Mouse (Mus musculus): ENCODE results near the gene Melk.

Gene Melk

DNA sequence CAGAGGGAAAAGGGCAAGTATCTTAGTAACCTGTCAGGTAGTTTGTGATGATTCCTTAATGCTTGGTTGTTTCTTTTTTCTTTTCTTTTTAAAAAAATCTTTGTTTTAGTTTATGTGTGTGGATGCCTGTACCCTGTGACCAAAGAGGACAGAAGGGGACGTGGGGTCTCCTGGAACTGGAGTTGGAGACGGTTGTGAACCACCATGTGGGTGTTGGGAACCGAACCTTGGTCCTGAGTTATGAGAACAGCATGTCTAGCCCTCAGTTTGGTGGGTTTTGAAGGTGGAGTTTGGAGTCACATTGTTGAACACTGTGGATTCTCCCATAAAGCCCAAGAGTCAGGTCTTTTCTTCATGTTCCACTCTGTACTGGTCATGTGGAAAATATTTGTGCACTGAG, 26.0 kb downstream of the Melk start:
- DNase-seq (ENCODE audit: low spot score in 2 of 2) = no peak

DNA sequence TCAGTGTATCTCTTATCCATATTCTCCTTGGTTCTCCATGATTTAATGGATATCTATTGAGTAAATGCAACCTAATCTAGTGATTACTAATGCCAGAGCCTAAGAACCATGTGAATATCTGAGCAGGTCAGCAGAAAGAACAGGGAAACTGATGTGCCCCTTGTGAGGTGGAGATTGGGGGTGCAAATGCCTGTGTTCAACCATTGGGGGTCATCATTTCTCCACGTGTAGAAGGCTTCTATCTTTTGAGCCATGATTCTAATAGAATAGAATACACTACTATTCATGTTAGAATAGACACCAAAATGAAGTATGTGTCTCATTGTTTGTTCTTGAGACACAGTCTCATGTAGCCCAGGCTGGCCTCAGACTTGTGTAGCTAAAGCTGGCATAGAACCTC, 27.3 kb downstream of the Melk start:
- no peak for DNase-seq (ENCODE audit: low spot score in 2 of 2)

DNA sequence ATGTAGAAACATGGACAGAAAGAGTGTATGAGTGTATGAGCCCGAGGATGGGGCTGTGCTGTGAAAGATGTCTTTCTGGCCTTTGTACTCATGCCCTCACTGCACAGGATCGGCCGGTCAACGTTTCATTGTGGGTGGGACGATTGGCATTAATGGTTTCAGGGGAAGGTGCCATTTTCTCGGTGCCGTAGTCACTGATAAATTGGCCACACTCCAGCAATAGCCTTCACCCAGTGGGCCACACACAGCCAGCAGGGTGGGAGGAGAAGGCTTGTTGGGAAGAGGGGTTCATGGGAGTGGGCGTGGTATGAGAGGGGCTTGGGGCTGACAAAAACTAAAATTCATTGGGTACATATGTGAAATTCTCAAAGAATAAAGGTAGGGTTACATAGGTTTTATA, 34.3 kb downstream of the Melk start:
- no peak for DNase-seq (ENCODE audit: low spot score in 2 of 2)

DNA sequence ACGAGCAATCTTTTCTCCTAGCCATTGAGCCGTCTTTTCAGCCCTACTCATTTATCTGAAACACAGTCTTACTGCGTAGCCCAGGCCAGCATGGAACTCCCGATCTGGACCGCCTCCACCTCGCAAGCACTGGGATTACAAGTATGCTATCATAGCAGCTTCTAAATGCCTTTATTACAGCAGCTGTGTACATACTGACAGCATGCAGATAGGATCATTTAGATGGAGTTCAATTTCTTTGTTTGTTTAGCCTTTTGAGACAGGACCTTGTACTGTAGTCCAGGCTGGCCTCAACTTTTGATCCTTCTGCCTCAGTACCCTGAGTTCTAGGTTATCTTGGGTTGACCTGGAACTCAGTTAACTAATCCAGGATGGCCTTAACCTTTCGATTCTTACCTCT, 61.0 kb downstream of the Melk start:
- DNase-seq (ENCODE audit: low spot score in 2 of 2) = no peak

DNA sequence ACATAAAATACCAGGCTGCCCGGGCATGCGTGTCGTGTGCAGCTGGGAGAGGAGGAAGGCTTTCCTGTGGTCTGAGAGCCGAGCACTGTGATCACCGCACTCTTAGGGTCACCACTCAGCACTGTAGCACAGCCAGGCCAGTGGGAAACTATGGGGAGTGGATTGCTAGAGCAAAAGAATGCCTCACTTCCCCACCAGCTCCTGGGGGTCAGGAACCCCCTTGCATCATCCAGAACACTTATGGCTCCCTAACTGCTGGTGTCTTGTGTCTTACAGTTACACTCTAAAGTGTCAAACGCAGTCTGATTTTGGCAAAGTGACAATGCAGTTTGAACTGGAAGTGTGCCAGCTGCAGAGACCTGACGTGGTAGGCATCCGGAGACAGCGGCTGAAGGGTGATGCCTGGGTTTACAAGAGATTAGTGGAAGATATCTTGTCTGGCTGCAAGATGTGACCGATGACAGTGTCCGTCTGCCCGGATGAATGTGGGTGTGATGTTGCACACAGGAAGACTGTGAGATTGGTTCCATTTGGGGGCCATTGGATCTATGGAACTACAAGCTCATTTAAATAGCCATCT, 62.8 kb downstream of the Melk start:
- no peak for DNase-seq (ENCODE audit: low spot score in 2 of 2)

DNA sequence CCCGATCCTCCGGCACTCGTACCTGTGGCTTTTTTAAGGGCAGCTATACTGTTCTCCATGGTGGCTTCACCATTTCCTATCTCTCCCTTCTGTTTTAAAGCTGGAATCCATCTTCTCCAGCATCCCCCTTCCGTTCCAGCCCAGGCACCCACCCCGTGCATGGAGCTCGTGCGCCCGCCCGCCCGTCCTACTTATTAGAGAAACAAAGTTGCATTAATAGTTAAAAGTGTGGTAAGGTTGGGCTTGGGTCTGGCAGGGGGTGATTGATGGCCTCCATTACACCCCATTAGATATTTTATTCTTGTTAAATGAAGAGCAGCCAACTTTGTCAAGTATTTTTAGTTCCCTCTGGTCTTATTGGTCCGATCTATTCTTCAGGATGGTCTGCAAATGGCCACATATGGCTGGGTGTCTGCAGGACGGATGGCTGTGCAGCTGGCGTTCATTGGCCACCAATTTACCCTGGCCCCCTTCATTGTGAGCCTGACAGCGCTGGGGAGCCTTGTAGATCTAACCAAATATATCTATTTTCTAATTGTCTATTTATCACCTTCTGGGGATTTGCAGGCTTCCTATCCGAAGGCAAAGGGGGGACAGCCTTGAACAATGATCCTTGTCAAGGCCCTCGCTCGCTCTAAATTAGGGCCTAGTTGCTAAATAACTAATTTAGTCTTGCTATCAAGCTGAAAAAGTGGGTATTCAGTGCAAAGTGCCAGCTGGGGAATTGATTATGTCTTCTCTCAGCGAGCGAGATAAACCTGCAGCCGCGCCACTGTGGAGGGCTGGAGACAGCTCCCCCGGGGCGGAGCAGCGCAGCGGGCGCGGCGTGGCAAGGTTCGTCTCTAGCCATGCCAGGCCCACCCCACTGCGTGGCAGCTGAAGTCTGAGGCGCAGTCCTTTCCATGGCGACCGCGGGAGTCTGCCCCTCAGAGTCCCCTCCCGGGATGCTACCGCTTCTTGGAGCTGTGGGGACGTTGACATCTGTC, 91.8 kb downstream of the Melk start:
- no peak for DNase-seq (ENCODE audit: low spot score in 2 of 2)

DNA sequence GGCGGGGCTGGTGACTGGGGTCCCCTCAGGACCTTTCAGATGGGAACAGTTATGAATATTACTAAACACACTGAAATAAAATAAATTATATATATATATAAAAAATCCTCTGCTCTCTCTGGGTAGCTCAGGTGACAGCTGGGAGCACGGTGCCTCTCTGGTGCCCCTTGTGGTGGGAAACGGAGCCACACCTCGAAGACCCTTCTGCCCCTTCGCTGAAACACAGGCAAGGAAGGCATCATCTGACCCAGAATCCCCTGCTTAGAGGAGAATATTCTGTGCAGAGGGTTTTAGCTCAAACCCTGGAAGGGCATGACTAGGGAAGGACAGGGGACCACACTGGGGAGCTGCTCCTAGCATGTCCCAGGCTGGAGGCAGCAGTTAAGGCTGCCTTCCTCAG, 101.9 kb downstream of the Melk start:
- no peak for DNase-seq (ENCODE audit: low spot score in 2 of 2)

DNA sequence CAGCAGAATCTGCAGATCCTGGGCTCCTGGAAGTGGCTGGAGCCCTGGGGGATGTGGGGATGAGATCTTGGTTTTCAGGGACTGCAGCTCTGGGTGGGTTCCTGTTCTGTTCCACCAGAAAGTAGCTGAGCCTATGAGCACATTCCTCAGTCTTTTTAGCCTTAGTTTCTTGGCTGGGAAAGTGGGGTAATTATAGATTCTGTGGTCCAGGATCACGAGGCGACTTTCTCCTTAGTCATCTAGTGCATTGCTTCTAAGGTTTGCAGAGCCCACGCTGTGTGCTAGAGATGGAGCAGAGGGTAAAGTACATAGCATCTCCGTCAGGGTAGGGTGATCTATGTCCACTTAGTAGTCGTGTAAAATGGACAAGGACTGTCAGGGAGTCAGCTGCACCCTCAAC, 103.8 kb downstream of the Melk start:
- no peak for DNase-seq (ENCODE audit: low spot score in 2 of 2)
